Mouse (Mus musculus): Measurements from ENCODE around the gene Smim6. TPM values are rescaled to one million over a fixed set of nuclear protein-coding genes. Genes with fewer than 3 reads are reported as not detected.

Smim6 gene
- total RNA-seq, 2 experiments from 2014 or later = not detected

GRCm38 (mm10) chr11:115901338-115902161 lies 10.3 kb upstream of the Smim6 start:
- DNase-seq = no peak

- DNase-seq = no peak
Observed at GRCm38 (mm10) chr11:115902177-115902576, 9.6 kb upstream of the Smim6 start.

DNA sequence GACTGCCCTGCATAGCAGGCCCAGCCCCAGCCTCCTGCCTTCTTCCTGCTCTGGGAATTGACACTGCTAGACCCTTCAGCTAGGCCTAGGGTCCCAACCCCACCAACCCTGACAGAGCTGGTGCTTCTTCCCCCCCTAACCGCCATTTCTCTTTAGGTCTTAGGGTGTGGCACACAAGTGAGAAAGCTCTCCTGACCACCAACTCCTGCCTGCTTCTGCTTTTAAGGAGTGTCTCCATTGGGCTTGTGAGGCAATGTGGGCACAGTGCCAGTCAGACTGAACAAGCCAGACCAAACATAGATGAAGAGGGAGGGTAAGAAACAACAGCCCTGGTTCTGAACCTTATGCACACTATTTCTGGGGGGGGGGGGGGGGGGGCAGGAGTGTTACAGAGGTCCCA lies 9.0 kb upstream of the Smim6 start:
- no peak for DNase-seq

- no peak for DNase-seq
Observed at GRCm38 (mm10) chr11:115903384-115904230, 8.2 kb upstream of the Smim6 start.

DNA sequence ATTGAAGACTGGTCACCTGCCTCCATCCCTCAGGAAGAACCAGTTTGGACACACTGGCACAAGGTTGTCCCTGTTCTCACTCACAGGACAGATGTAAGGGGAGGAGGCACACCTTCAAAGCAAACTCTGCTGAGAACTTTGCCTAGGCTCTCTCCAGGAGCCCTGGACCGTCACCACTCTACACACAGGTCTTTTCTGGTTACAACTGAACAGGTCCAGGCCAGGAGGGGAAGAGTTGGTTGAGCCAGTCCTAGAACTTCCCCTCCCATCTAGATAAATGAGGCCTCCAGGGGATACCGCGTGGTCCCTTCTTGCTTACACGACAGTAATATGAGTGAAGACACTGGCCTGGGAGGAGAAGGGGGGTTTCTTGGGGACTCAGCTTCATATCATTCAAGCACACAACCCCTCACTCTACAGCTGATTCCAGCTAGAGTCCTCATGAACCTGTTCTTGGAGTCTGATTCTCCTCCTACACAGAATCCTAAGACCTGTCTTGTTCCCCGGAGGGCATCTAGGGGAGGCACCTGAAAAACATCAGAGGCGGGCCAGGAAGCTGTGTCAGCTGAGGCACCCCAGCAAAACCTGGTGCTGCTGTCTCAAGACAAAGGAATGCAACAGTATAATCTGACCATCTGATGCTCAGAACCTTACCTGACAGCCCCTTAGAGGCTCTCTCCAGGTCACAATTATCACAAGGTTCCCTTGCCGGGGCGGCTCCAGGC lies 7.4 kb upstream of the Smim6 start:
- DNase-seq = no peak

DNA sequence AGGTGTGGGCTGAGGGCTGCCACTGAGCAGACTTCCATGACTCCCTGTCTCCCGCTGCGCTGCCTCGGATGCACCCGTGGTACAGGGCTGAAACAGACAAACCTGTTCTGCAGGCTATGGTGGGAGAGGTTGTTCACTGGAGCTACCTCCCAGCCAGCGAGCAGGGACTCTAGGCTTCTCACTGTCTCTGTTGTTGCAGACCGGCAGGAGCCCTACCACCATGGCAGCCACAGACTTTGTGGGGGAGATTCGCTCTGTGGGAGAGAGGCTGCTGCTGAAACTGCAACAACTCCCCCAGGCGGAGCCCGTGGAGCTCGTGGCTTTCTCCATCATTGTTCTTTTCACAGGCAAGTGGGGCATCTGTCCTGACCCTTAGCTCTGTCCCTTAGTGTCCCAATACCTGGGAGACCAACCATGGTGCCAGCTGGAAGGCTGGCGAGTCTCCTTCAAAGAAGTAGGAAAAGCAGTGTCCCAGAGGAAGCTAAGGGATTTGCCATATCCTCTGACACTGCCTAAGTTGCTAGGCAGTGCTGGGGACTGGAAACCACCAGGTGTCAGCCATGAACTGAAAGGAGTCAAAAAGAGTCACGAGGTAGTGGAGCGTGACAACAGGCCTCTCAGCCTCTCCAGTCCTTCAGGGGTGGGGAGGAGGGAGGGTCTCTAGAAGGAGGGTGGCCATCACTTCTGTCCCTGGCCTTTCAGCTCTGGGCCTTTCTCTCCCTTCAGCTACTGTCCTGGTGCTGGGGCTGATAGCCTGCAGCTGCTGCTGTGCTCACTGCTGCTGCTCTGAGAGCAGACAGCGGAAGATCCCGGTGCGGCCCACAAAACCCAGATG lies 6.6 kb upstream of the Smim6 start:
- peak; percentile 47 to 67 for DNase-seq

GRCm38 (mm10) chr11:115906116-115906515 lies 5.7 kb upstream of the Smim6 start:
- no peak for DNase-seq

DNA sequence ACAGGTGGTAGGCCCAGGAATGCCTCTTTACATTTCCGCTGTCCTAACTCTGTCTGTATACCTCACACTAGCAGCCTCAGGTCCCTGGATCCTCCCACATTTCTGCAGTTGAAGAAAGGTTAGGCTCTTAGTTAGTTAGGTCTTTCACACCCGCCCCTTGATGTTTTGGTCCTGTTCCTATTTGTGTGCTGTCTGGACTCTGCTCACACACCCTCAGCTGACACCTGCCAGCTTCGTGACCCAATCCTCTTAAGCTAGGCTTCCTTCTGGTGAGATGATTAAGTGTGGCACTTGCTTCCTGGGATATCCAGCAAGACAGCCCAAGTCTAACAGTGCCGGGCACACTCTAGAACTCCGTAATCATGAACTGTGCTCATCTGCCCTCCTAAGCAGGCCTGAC lies 5.3 kb upstream of the Smim6 start:
- no peak for DNase-seq

DNA sequence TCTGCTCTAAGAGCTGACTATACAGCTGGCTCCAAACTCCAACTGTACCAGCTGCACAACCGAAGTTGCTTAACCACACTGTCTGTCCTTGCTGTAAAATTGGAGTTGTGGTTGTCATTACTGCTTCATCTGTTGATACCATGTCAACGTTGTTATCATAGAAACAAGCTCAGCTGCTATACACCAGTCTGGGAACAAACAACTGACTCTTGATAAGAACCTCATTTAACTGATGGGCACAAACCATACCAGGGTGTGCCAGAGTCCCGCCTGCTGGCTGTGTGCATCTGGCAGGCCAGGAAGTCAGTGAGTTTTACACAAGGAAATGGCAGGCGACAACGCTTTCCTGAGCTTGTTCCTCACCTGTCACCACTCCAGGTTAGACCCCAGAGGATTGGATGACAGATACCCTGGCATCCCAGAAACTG lies 669 bp upstream of the Smim6 start:
- DNase-seq = no peak

GRCm38 (mm10) chr11:115916579-115916978 lies 4.8 kb downstream of the Smim6 start:
- DNase-seq = no peak

DNA sequence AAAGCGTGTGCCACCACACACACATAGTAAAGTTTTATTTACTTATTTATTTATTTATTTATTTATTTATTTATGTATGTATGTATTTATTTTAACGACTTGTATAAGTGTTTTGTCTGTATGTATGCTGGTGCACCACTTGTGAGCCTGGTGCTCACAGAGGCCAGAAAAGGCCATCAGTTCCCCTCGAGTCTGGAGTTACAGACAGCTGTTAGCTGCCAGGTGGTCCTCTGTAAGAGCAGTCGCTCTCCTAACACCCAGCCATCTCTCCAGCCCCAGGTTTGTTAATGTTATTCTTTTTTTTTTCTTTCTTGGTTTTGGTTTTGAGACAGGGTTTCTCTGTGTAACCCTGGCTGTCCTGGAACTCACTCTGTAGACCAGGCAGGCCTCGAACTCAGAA lies 6.8 kb downstream of the Smim6 start:
- DNase-seq = no peak

- no peak for DNase-seq
Observed at GRCm38 (mm10) chr11:115919073-115919472, 7.3 kb downstream of the Smim6 start.

DNA sequence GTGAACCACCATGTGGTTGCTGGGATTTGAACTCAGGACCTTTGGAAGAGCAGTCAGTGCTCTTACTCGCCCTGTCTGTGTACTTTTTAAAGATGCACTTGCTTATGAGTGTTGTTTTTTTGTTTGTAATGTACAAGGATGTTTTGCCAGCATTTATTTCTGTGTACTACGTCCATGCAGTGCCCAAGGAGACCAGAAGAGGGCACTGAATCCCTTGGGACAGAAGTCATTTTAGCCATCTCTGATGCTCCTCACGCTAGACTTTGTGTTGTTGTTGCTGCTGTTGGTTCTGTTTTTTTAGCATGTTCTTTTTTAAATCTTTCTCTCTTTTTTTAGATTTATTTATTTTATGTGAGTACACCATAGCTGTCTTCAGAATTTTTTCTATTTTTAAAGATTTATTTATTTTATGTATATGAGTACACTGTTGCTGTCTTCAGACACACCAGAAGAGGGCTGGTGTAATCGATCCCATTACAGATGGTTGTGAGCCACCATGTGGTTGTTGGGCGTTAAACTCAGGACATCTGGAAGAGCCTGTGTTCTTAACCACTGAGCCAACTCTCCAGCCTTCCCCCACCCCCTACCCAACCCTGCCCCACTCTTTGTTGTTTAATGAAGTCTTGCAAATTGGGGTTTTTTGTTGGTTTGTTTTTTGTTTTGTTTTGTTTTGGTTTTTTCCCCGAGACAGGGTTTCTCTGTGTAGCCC lies 8.4 kb downstream of the Smim6 start:
- DNase-seq = no peak

GRCm38 (mm10) chr11:115921986-115922385 lies 10.2 kb downstream of the Smim6 start:
- no peak for DNase-seq

DNA sequence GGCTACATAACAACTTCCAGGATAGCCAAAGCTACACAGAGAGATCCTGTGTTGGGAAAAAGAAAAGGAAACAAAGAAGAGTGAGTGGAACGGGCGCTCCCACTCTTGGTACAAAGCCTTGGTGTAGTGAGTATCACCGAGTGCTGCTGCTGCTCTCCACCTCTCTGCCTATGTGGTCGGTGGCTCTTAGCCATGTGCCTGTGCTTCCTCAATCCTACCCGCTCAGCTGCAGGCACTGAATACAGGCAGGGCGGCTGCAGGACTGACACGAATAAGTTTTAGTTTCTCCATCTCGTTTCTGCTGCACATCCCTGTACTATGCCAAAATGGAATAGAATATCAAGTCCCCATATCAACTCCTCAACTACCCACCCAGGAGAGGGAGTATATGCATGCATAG lies 17.2 kb downstream of the Smim6 start:
- no peak for DNase-seq

- no peak for DNase-seq
Observed at GRCm38 (mm10) chr11:115929818-115930217, 18.0 kb downstream of the Smim6 start.

DNA sequence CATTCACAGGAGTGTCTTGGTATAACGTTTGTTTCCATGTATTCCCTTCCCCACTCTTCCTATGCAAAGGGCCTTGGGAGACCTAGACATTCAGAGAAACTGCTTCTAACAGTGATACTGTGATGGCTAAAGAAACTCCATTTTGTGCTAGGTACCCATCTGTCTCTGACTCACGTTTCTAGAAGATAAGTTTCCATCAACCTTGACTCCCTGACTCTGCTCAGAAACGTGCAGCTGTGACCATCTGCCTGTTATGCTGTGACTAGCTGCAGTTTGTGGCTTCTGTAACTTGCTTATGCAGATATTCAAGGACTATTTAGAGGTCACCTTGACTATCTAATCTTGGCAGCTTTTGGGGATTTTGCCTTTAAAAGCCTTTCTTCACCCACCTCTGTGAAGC lies 19.4 kb downstream of the Smim6 start:
- DNase-seq = no peak

DNA sequence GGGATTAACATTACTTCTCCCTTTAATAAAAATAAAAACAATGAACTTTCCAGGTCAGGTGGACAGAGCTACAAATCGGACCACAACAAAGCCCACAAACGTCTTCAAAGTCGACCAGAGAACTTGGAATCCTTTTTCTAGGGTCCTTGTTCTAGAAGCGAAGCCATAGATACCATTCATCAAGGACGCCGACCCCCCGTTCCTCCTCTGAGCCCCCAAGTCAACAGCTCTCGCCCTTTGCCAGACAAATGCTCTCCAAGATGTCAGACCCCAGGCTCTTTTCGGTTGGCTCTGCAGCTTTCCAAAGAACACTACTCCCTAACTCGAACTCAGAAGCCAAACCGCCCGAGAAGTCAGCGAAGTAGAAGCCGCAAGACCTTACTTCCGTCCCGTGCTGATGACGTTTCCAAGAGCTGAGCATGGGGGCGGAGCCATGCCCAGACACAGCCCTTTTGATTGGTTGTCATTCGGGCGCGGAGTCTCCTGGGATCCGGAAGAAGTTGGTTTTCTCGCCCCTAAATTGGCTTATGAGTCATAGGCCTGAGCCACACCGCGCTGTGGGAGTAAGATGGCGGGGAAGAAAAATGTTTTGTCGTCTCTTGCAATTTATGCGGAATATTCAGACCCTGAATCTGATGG lies 21.4 kb downstream of the Smim6 start, which contains the start of the genes Sap30bp and Recql5:
Gene Sap30bp (plus strand): TSS at position 175 of the 639 bp plus-strand sequence.
Gene Recql5 (minus strand): TSS at position 370 of the 639 bp plus-strand sequence.
- DNase-seq = peak; percentile 96 to 97

DNA sequence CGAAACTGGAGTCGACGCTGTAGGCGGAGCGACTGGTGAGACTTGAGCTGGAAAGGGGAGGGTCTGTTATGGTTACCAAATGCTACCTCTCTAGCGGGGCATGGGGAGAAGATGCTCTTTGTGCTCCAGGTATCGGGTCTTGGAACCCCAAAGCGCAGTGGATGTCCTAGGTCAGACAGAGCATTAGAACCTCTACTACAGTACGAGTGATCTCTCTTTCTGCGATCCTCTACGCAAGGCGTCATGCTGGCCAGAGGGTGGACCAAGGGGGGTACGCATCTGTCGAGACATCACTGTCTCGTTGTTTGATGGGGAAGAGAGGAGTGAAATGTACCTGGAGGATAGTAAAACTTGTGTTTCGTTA lies 21.9 kb downstream of the Smim6 start:
- DNase-seq = no peak

DNA sequence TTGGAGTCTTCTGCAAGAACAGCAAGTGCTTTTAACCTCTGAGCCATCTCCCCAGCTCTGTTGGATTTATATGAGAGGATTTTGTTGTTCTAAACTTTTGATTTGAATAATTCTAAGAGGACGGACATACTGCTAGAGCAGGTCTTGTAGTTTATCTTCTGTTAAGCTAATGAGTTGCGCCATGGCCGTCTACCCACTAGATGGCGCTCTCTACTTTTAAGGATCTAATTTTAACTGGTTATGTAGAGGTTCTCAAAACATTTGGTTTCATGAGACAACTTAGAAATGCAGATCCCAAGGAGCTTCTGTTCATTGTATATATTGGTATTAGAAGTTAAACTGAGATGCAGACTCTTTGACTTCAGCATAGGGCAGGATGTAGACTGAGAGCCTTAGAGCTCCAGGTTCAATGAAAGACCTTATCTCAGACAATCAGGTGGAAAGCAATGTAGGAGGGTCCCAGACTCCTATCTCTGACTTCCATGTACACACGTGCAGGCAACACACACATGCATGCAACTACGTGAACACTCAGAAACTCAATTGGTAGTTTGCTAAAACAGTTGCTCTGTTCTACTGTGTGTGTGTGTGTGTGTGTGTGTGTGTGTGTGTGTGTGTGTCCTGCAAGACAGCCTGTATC lies 28.0 kb downstream of the Smim6 start:
- peak; percentile 43 to 57 for DNase-seq

All from layer of hippocampus, postnatal 36 days (tissue).